Mouse (Mus musculus): ENCODE results near the gene Mtmr3. TPM values are rescaled to one million over a fixed set of nuclear protein-coding genes. Genes with fewer than 3 reads are reported as not detected.

Mtmr3 gene
- polyA plus RNA-seq, 1 experiment = 45.1 TPM

- no peak for DNase-seq (ENCODE audit: extremely low spot score in 1 of 2, low spot score in 1 of 2)
Observed at GRCm38 (mm10) chr11:4536645-4537044, 58.0 kb downstream of the Mtmr3 start.

GRCm38 (mm10) chr11:4527132-4527531 lies 67.5 kb downstream of the Mtmr3 start:
- DNase-seq (ENCODE audit: extremely low spot score in 1 of 2, low spot score in 1 of 2) = no peak

- DNase-seq (ENCODE audit: extremely low spot score in 1 of 2, low spot score in 1 of 2) = no peak
Observed at GRCm38 (mm10) chr11:4522142-4522664, 72.5 kb downstream of the Mtmr3 start.

GRCm38 (mm10) chr11:4518981-4519380 lies 75.7 kb downstream of the Mtmr3 start:
- no peak for DNase-seq (ENCODE audit: extremely low spot score in 1 of 2, low spot score in 1 of 2)

- DNase-seq (ENCODE audit: extremely low spot score in 1 of 2, low spot score in 1 of 2) = no peak
Observed at GRCm38 (mm10) chr11:4507421-4507820, 87.2 kb downstream of the Mtmr3 start.

GRCm38 (mm10) chr11:4506486-4506885 lies 88.2 kb downstream of the Mtmr3 start:
- no peak for DNase-seq (ENCODE audit: extremely low spot score in 1 of 2, low spot score in 1 of 2)

- DNase-seq (ENCODE audit: extremely low spot score in 1 of 2, low spot score in 1 of 2) = no peak
Observed at GRCm38 (mm10) chr11:4502206-4502605, 92.5 kb downstream of the Mtmr3 start.

- DNase-seq (ENCODE audit: extremely low spot score in 1 of 2, low spot score in 1 of 2) = no peak
Observed at GRCm38 (mm10) chr11:4500826-4501225, 93.8 kb downstream of the Mtmr3 start.

GRCm38 (mm10) chr11:4500261-4500660 lies 94.4 kb downstream of the Mtmr3 start:
- no peak for DNase-seq (ENCODE audit: extremely low spot score in 1 of 2, low spot score in 1 of 2)

- DNase-seq (ENCODE audit: extremely low spot score in 1 of 2, low spot score in 1 of 2) = no peak
Observed at GRCm38 (mm10) chr11:4499456-4499855, 95.2 kb downstream of the Mtmr3 start.

GRCm38 (mm10) chr11:4498774-4499173 lies 95.9 kb downstream of the Mtmr3 start:
- no peak for DNase-seq (ENCODE audit: extremely low spot score in 1 of 2, low spot score in 1 of 2)

- DNase-seq (ENCODE audit: extremely low spot score in 1 of 2, low spot score in 1 of 2) = no peak
Observed at GRCm38 (mm10) chr11:4497501-4498118, 97.1 kb downstream of the Mtmr3 start.

GRCm38 (mm10) chr11:4495021-4495540 lies 99.6 kb downstream of the Mtmr3 start:
- DNase-seq (ENCODE audit: extremely low spot score in 1 of 2, low spot score in 1 of 2) = no peak

- no peak for DNase-seq (ENCODE audit: extremely low spot score in 1 of 2, low spot score in 1 of 2)
Observed at GRCm38 (mm10) chr11:4489207-4489606, 105.5 kb downstream of the Mtmr3 start.

GRCm38 (mm10) chr11:4488798-4489197 lies 105.9 kb downstream of the Mtmr3 start:
- no peak for DNase-seq (ENCODE audit: extremely low spot score in 1 of 2, low spot score in 1 of 2)

- no peak for DNase-seq (ENCODE audit: extremely low spot score in 1 of 2, low spot score in 1 of 2)
Observed at GRCm38 (mm10) chr11:4488367-4488766, 106.3 kb downstream of the Mtmr3 start.

- no peak for DNase-seq (ENCODE audit: extremely low spot score in 1 of 2, low spot score in 1 of 2)
Observed at GRCm38 (mm10) chr11:4487401-4487965, 107.2 kb downstream of the Mtmr3 start.

GRCm38 (mm10) chr11:4484541-4484940 lies 110.1 kb downstream of the Mtmr3 start:
- DNase-seq (ENCODE audit: extremely low spot score in 1 of 2, low spot score in 1 of 2) = no peak

GRCm38 (mm10) chr11:4482641-4483040 lies 112.0 kb downstream of the Mtmr3 start:
- DNase-seq (ENCODE audit: extremely low spot score in 1 of 2, low spot score in 1 of 2) = no peak

GRCm38 (mm10) chr11:4476184-4476697 lies 118.4 kb downstream of the Mtmr3 start:
- DNase-seq (ENCODE audit: extremely low spot score in 1 of 2, low spot score in 1 of 2) = no peak

GRCm38 (mm10) chr11:4472464-4473179 lies 122.0 kb downstream of the Mtmr3 start:
- no peak for DNase-seq (ENCODE audit: extremely low spot score in 1 of 2, low spot score in 1 of 2)

Measured in frontal cortex, adult 2 months (tissue).